Mouse (Mus musculus): ENCODE measurements around the gene Olfr543.
A peak's percentile ranks its signal among the peaks of the same experiment; 100 is the strongest.
"Not testable (repeated sequence)": the region's sequence is repeated elsewhere in the genome, so short reads cannot be mapped to it uniquely, and the experiment has no call there.

The Olfr543 gene

GRCm38 (mm10) chr7:102481579-102481978, at the start of gene Olfr543:
Gene Olfr543 (minus strand): TSS chr7:102481679.
- no peak for DNase-seq (ENCODE audit: low read depth, low spot score)

GRCm38 (mm10) chr7:102529052-102529451, 47.6 kb upstream of the Olfr543 start:
- DNase-seq (ENCODE audit: low read depth, low spot score): no peak

GRCm38 (mm10) chr7:102517051-102517335, 35.5 kb upstream of the Olfr543 start:
- no peak for DNase-seq (ENCODE audit: low read depth, low spot score)

GRCm38 (mm10) chr7:102516261-102517050, 35.0 kb upstream of the Olfr543 start:
- DNase-seq (ENCODE audit: low read depth, low spot score): no peak

GRCm38 (mm10) chr7:102514144-102514543, 32.7 kb upstream of the Olfr543 start:
- no peak for DNase-seq (ENCODE audit: low read depth, low spot score)

GRCm38 (mm10) chr7:102512814-102513435, 31.4 kb upstream of the Olfr543 start:
- DNase-seq (ENCODE audit: low read depth, low spot score): peak; percentile 57

GRCm38 (mm10) chr7:102511927-102512326, 30.4 kb upstream of the Olfr543 start:
- DNase-seq (ENCODE audit: low read depth, low spot score): no peak

GRCm38 (mm10) chr7:102509726-102510125, 28.2 kb upstream of the Olfr543 start:
- no peak for DNase-seq (ENCODE audit: low read depth, low spot score)

- no peak for DNase-seq (ENCODE audit: low read depth, low spot score)
These were observed 27.2 kb upstream of the Olfr543 start for GRCm38 (mm10) chr7:102508666-102509065.

- no peak for DNase-seq (ENCODE audit: low read depth, low spot score)
These were observed 26.6 kb upstream of the Olfr543 start for GRCm38 (mm10) chr7:102508066-102508465.

GRCm38 (mm10) chr7:102506848-102507247, 25.4 kb upstream of the Olfr543 start:
- DNase-seq (ENCODE audit: low read depth, low spot score): peak; percentile 60

GRCm38 (mm10) chr7:102501986-102502385, 20.5 kb upstream of the Olfr543 start:
- DNase-seq (ENCODE audit: low read depth, low spot score): no peak

- no peak for DNase-seq (ENCODE audit: low read depth, low spot score)
These were observed 18.0 kb upstream of the Olfr543 start, which contains the start of gene Olfr545 for GRCm38 (mm10) chr7:102499473-102499872. Gene Olfr545 (minus strand): TSS chr7:102499573.

- not testable (repeated sequence) for DNase-seq (ENCODE audit: low read depth, low spot score)
These were observed 12.9 kb upstream of the Olfr543 start for GRCm38 (mm10) chr7:102494416-102494815.

- DNase-seq (ENCODE audit: low read depth, low spot score): no peak
These were observed 6.7 kb upstream of the Olfr543 start, which contains the start of gene Olfr544 for GRCm38 (mm10) chr7:102488161-102488560. Gene Olfr544 (minus strand): TSS chr7:102488313.

- no peak for DNase-seq (ENCODE audit: low read depth, low spot score)
These were observed 4.6 kb upstream of the Olfr543 start for GRCm38 (mm10) chr7:102486105-102486504.

GRCm38 (mm10) chr7:102484766-102485165, 3.3 kb upstream of the Olfr543 start:
- not testable (repeated sequence) for DNase-seq (ENCODE audit: low read depth, low spot score)

- DNase-seq (ENCODE audit: low read depth, low spot score): no peak
These were observed 2.2 kb upstream of the Olfr543 start for GRCm38 (mm10) chr7:102483665-102484064.

GRCm38 (mm10) chr7:102480821-102481220, 658 bp downstream of the Olfr543 start:
- no peak for DNase-seq (ENCODE audit: low read depth, low spot score)

- DNase-seq (ENCODE audit: low read depth, low spot score): no peak
These were observed 2.0 kb downstream of the Olfr543 start for GRCm38 (mm10) chr7:102479368-102480078.

GRCm38 (mm10) chr7:102478926-102479325, 2.6 kb downstream of the Olfr543 start:
- DNase-seq (ENCODE audit: low read depth, low spot score): no peak

- DNase-seq (ENCODE audit: low read depth, low spot score): no peak
These were observed 3.1 kb downstream of the Olfr543 start for GRCm38 (mm10) chr7:102478425-102478824.
